Mouse (Mus musculus): Measurements from ENCODE around the gene Prkce. TPM values are rescaled to one million over a fixed set of nuclear protein-coding genes. Genes with fewer than 3 reads are reported as not detected.

The Prkce gene
- polyA plus RNA-seq, 1 experiment from 2014 or later = 42.6 TPM

DNA sequence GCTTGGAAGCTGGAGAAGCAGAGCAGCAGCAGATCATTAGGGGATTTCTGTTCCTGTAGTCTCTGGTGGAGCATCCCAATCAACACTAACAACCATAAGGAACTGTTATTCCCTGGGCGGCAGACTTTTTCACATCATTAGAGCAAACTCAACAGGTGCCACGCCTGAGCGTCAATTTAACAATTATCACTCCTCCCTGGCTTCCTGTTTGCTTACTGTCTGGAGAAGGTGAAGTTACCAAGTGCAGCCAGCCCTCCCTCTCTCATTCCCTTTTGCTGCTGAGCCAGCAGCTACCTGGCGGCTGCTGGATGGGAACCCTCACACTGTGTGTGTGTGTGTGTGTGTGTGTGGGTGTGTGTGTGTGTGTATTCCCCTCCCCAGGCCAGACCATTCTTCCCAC is 149.6 kb downstream of the Prkce start:
- 87% methylated on average over 4 of the region's 4 CpGs for WGBS
- H3K9ac ChIP-seq (replicated peaks) = no peak overlapping the region
- no peak for ATAC-seq (replicated peaks)

DNA sequence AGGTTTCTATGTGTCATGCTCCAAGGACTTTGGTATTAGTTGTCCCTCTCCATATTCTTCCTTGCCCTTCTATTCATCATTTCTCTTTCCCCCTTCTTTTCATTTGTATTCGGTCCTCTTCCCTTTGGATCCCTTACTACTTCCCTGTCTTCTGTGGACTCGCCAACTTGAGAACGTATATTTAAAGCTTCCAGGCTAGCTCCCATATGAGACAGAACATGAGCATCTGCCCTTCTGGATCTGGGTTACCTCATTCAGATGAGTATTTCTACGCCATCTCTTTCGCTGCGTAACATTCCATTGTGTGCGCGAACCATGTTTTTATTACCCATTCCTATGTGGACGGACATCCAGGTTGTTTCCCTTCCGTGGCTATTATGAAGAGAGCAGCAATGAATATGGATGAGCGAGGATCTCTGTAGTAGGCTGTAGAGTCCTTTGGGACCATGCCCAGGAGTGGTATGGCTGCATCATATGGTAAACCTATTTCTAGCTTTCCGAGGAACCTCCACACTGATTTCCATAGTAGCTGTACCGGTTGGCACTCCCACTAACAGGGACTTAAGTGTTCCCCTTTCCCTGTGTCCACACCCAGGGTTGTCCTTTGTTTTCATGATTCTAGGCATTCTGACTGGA is 152.5 kb downstream of the Prkce start:
- Histone ChIP-seq H3K27ac (replicated peaks) (no peak overlapping the region), H3K9ac (replicated peaks) (no peak overlapping the region), H3K4me1 (no peaks in the 10 kb centered on the region; the same call in 1 of the 2 replicates), H3K36me3 (no peaks in the 10 kb centered on the region), H3K9me3 (no peaks in the 10 kb centered on the region), H3K27me3 (no peaks in the 10 kb centered on the region), H3K4me2 (replicated peaks) (no peak overlapping the region), H3K4me3 (no peak overlapping the region)
- no peak for ATAC-seq (replicated peaks)
- 86% methylated on average over 13 of the region's 13 CpGs for WGBS

More for the DNA sequence above, 149.6 kb downstream of the Prkce start:
- no peaks in the 10 kb centered on the region for H3K36me3 ChIP-seq
- H3K4me2 ChIP-seq (replicated peaks) = no peak overlapping the region
- H3K27me3 ChIP-seq = no peaks in the 10 kb centered on the region
- no peak overlapping the region for H3K27ac ChIP-seq (replicated peaks)
- no peak overlapping the region for H3K4me3 ChIP-seq
- H3K4me1 ChIP-seq = no peaks in the 10 kb centered on the region; the same call in 1 of the 2 replicates
- H3K9me3 ChIP-seq = no peaks in the 10 kb centered on the region

DNA sequence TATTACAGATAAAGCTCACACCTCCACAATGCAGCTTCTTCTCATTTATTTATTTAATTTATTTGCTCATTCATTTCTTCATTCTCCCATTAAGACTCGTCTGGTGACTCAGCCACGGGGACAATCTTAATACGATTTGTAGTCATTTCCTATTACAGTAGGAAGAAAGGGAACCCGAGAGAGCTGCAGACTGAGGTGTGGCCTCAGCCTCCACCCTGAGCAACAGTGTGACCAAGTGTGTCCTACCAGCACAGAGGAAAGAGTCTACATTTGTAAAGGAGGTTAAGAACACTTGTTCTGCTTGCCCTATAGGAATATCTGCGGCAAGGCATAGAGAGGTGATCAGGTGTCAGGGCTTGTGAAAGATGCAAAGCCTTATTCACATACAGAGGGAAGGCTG is 155.3 kb downstream of the Prkce start:
- Histone ChIP-seq H3K4me3 (no peak overlapping the region), H3K9ac (replicated peaks) (no peak overlapping the region), H3K9me3 (no peaks in the 10 kb centered on the region), H3K36me3 (no peaks in the 10 kb centered on the region), H3K4me1 (no peaks in the 10 kb centered on the region; the same call in 1 of the 2 replicates), H3K4me2 (replicated peaks) (no peak overlapping the region), H3K27me3 (no peaks in the 10 kb centered on the region), H3K27ac (replicated peaks) (no peak overlapping the region)
- ATAC-seq (replicated peaks) = no peak
- WGBS = 90% methylated on average over 5 of the region's 5 CpGs

DNA sequence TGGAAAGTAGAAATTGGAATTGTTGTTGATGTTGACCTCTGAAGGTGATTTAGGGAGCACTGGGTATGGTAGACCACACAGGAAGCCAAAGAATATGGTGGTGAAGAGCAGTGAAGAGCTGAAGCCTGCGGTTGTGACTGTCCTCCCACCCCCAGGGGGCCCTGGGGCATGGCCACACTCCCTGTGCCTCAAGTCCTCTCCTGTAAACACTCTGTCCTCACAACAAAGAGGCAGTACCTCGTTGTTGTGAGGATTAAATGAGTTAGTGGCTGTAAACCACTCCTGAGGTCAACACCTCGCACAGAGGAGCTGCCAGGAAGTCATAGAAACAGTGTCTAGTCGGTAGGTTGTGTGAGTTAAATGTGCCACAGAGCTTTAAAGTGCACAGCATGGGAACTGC is 155.7 kb downstream of the Prkce start:
- H3K36me3 ChIP-seq = no peaks in the 10 kb centered on the region
- no peaks in the 10 kb centered on the region; the same call in 1 of the 2 replicates for H3K4me1 ChIP-seq
- no peaks in the 10 kb centered on the region for H3K9me3 ChIP-seq
- H3K9ac ChIP-seq (replicated peaks) = no peak overlapping the region
- H3K4me2 ChIP-seq (replicated peaks) = no peak overlapping the region
- no peak overlapping the region for H3K4me3 ChIP-seq
- H3K27me3 ChIP-seq = no peaks in the 10 kb centered on the region
- no peak for ATAC-seq (replicated peaks)
- WGBS = 65% methylated on average over 4 of the region's 4 CpGs
- H3K27ac ChIP-seq (replicated peaks) = no peak overlapping the region

DNA sequence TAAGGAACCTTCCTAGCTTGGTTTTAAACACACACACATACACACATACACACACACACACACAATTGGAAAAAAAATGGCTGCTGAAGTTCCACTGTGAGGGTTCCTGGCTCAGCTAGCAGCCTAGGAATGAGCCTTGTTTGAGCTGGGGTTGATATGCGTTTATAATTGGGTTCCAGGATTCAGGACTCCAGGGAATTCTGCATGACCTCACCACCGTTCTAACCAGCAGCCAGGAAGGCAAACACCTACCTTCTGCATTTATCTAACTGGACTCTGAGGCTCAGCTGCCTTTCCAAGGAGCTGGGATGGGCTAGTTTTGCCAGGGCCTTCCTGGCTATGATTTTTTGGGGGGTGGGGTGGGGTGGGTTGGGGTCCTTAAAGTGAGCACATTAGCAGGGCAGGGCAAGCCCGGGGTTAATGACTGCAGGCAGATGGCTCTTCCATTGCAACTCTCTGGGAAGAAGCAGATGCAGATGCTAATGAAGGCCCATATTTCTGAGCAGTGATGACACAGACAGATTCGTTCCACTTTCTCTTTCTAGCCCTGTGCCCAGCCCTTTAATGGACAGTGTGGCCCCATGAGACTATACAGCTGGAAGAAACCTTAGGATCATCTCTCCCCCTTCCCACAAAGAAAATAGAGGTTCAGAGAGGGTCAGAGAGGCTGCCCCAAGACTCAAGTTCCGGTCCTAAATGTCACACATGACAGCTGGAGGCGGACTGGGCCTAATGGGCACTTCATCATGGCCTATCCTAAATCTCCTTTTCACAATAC is 156.5 kb downstream of the Prkce start:
- peaks cover under 1% of the 10 kb centered on the region; the same call in 1 of the 2 replicates for H3K4me1 ChIP-seq
- H3K4me3 ChIP-seq = no peak overlapping the region
- ATAC-seq (replicated peaks) = no peak
- H3K9me3 ChIP-seq = no peaks in the 10 kb centered on the region
- H3K36me3 ChIP-seq = no peaks in the 10 kb centered on the region
- no peak overlapping the region for H3K4me2 ChIP-seq (replicated peaks)
- WGBS = 78% methylated on average over 6 of the region's 6 CpGs
- no peak overlapping the region for H3K9ac ChIP-seq (replicated peaks)
- no peak overlapping the region for H3K27ac ChIP-seq (replicated peaks)
- H3K27me3 ChIP-seq = no peaks in the 10 kb centered on the region

DNA sequence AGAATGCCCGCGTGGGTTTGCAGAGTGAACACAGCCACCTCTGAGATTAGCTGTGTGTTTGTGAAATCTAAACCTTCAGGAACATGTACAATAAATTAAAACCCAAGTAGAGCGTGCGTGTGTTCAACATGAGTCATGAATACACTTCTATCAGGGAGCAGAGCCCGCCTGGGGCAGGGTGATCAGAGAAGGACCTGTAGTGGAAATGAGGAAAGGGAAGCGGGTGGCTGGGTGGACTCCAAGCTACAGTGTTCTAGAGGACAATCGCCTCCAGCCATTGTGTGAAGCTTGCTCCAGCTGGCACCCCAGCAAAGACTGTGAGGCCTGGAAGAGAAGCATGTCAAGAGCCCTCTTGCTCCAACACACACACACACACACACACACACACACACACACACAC is 157.2 kb downstream of the Prkce start:
- no peak overlapping the region for H3K9ac ChIP-seq (replicated peaks)
- no peak overlapping the region for H3K4me3 ChIP-seq
- ATAC-seq (replicated peaks) = no peak
- no peaks in the 10 kb centered on the region for H3K27me3 ChIP-seq
- no peaks in the 10 kb centered on the region for H3K9me3 ChIP-seq
- H3K27ac ChIP-seq (replicated peaks) = no peak overlapping the region
- H3K36me3 ChIP-seq = no peaks in the 10 kb centered on the region
- 94% methylated on average over 7 of the region's 7 CpGs for WGBS
- H3K4me1 ChIP-seq = peaks cover 7% of the 10 kb centered on the region
- no peak overlapping the region for H3K4me2 ChIP-seq (replicated peaks)

DNA sequence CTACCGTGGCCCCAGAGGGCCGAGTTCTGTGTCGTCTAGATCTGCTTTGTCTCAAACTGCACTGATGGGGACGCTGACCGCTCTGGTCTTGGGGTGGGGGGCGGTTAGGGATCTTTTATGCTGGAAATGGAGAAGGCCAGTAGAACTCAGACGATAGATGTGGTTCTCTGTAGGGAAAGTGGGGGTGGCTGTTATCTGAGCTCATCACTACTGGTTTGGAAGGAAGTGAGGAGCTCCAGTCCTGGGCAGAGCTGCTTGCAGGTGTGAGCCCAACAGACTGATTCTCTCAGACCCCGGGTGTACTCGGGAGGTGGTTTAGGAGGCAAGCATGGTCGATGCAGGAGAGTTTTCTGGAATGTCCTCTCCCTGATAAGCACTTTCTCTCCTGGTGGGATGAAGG is 157.7 kb downstream of the Prkce start:
- Histone ChIP-seq H3K36me3 (no peaks in the 10 kb centered on the region), H3K9ac (replicated peaks) (no peak overlapping the region), H3K27me3 (no peaks in the 10 kb centered on the region), H3K4me1 (peaks cover 12% of the 10 kb centered on the region), H3K27ac (replicated peaks) (no peak overlapping the region), H3K9me3 (no peaks in the 10 kb centered on the region), H3K4me3 (no peak overlapping the region), H3K4me2 (replicated peaks) (no peak overlapping the region)
- ATAC-seq (replicated peaks) = no peak
- WGBS = 85% methylated on average over 10 of the region's 10 CpGs

DNA sequence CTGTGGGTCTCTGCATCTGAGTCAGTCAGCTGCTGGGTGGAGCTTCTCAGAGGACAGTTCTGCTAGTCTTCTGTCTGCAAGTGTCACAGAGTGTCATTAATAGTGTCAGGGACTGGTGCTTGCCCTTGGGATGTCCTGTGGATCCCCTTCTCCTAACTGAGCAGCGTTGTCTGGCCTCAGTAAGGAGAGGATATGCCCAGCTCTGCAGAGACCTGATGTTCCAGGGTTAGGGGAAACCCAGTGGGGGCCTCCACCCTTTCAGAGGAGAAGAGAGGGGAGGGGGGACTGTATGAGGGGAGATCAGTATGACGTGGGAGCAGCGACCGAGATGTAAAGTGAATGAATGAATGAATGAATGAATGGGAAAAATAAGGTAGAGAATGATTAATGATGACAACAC is 160.4 kb downstream of the Prkce start:
- Histone ChIP-seq H3K4me2 (replicated peaks) (no peak overlapping the region), H3K36me3 (no peaks in the 10 kb centered on the region), H3K9ac (replicated peaks) (no peak overlapping the region), H3K9me3 (no peaks in the 10 kb centered on the region), H3K4me1 (peaks cover 24% of the 10 kb centered on the region), H3K27me3 (no peaks in the 10 kb centered on the region), H3K27ac (replicated peaks) (no peak overlapping the region), H3K4me3 (no peak overlapping the region)
- no peak for ATAC-seq (replicated peaks)
- 83% methylated on average over 4 of the region's 4 CpGs for WGBS

DNA sequence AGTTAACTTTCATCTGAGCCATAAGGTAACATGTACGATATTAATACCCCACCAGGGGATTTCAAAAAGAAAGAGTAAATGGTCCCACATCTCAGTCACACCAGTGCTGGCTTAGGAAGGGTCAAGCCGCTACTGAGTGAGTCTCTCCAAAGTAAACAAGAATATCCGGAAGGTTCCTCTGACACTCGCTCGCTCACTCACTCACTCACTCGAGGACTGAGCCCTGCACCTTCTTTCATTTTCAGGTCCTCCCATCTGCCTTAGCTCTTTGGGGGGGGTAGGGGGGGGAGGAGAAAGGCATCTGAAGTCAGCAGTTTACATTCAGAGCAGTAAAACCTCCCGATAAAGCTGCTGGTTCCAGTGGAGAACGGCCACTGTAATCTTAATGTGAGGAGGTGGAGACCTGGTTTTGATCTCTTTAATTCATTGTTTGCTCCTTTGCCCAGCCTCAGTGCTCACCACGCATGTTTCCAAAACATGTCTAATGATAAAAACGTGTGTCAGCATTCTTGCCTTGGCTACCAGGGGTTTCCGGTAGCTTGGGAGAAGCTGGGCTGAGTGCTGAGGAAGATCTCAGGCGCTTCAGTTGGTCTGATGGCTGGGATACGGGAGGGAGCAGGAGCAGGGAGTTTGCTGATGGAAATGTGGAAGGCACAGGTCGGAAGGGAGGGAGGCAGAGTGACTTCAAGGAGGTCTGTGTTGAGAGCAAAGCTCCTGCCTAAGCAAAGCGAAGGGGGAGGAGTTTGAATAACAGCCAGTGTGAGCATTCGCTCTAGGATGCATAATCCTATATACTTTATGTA is 161.9 kb downstream of the Prkce start:
- peak; percentile 43 for ATAC-seq (replicated peaks)
- H3K36me3 ChIP-seq = no peaks in the 10 kb centered on the region
- H3K9ac ChIP-seq (replicated peaks) = no peak overlapping the region
- peaks cover 24% of the 10 kb centered on the region for H3K4me1 ChIP-seq
- no peak overlapping the region; the same call in 1 of the 2 replicates for H3K4me2 ChIP-seq (replicated peaks)
- no peaks in the 10 kb centered on the region for H3K27me3 ChIP-seq
- H3K9me3 ChIP-seq = no peaks in the 10 kb centered on the region
- H3K4me3 ChIP-seq = no peak overlapping the region
- 37% methylated on average over 16 of the region's 16 CpGs for WGBS
- H3K27ac ChIP-seq (replicated peaks) = 0 out of 2 replicates have a peak overlapping the region, but pooled peaks have one; percentile 8

DNA sequence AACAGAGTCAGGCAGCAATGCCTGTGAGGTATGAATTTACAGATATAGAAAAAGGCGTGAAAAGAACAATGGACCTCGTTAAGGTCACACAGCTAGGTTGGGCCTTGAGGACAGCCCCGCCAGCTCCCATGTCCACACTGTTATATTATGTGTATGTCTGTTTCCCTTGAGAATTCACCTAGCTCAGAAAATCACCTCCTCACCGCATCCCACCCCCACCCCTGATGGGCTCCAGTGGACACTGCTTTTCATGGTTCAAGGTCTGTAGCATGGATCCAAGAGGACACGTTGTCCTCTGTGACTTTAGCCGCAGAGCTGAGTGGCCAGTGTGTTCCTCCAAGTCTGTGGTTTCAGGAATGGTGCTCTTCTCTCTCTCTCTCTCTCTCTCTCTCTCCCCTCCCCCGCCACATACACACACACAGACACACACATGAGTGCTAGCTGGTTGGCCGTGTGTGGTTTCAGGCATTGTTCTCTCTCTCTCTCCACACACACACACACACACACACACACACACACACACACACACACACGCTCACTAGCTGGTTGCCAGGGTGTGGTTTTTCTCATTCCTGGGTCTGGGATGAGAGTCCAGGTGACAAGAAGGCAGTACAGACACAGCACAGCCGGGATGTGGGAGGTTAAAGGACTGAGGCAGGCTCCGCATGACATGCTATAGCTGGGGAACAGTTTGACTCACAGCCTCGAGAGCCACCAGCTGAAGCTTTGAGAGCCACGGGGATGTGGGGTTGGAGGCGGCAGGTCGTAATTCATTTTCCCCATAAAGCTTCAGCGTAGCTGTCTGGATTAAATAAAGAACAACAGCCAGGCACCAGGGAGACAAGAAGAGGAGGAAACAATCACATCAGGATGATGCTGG is 162.7 kb downstream of the Prkce start:
- 47% methylated on average over 16 of the region's 16 CpGs for WGBS
- Histone ChIP-seq H3K9ac (replicated peaks) (no peak overlapping the region), H3K9me3 (no peaks in the 10 kb centered on the region), H3K27me3 (no peaks in the 10 kb centered on the region), H3K4me1 (peaks cover 24% of the 10 kb centered on the region), H3K27ac (replicated peaks) (no peak overlapping the region; the same call in 1 of the 2 replicates), H3K36me3 (no peaks in the 10 kb centered on the region), H3K4me2 (replicated peaks) (no peak overlapping the region), H3K4me3 (no peak overlapping the region)
- no peak; the same call in 1 of the 2 replicates for ATAC-seq (replicated peaks)

DNA sequence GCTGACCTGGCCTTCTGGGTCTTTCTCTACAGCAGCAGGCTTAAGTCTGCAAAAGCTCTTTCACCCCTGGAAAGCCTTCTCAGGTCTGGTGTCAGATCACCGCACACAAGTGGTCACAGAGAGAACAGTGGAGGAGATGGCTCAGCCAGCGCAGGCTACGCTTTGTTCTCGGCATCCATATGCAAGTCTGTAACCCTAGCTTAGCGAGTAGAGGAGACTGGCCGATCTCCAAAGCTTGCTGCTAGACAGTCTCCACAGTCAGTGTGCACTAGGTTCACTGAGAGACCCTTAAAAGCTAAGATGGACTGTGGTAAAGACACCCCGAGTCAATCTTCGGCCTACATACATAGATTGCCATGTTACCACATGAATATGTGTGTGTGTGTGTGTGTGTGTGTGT is 164.2 kb downstream of the Prkce start:
- Histone ChIP-seq H3K27me3 (no peaks in the 10 kb centered on the region), H3K4me3 (no peak overlapping the region), H3K9ac (replicated peaks) (no peak overlapping the region), H3K4me2 (replicated peaks) (no peak overlapping the region), H3K27ac (replicated peaks) (no peak overlapping the region), H3K36me3 (no peaks in the 10 kb centered on the region), H3K9me3 (no peaks in the 10 kb centered on the region), H3K4me1 (peaks cover 24% of the 10 kb centered on the region)
- 78% methylated on average over 8 of the region's 8 CpGs for WGBS
- no peak for ATAC-seq (replicated peaks)

Measured in forebrain, embryonic 15.5 days (tissue).